10 mouse cellular contexts compared by ENCODE assay signal in the genomic region with DNA sequence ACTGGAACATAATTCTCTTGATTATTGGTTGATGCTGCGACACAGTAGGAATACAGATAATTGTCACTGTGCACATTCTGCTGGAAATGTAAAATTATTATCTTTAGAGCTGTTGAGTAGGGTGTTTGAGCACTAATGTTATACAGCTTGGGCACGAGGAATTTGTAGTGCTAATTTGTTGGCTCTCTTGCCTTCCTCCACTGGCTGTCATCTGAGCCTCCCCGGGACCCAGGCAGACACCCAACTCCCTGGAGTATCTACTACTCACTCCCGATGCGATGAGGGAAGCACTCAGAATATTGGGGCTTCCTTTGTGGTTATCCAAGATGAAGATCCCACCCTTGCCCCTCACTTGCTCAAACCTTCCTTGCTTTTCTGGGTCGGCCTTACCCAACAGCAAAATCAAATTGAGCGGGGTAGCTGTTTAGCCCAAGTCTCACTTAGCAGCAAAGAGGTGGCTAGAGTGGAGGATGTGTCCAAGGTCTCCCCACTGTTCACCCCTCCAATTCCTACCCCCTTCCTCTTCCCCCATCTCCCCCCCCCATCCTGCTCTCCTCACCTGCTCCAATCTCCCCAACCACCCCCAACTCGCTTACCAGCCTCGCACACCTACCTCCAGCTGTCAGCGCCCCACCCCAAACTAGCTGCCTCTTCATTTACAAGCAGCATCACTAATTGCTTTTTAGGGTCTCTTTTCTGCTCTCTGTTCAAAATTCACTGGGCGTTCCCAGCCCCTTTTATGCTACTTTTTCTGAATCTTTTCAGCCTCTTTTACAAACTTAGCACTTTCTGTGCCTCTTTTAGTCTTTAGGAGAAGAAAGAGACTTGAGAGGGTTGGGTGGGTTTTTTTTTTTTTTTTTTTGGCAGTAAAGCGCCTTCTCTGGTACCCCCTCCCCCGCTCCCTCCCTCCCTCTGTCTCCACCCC. TPM values are rescaled to one million over a fixed set of nuclear protein-coding genes. Genes with fewer than 3 reads are reported as not detected.
DNase-seq lines count a peak whose midpoint lies in the region; ATAC-seq and TF ChIP-seq lines count a peak whose summit lies in the region.
"Had no signal": no experiment of that assay in that cellular context is flagged by ENCODE, and none has a peak within 500 bp of the region (broad histone marks: within the 10 kb centered on the region; RNA-seq: fewer than 3 reads in every experiment).

No protein-coding gene starts in this region.

- WGBS in kidney, embryonic 16.5 days, result 24% methylated on average over 12 of the region's 13 CpGs
- WGBS in forebrain, embryonic 16.5 days, result 4% methylated on average over 13 of the region's 13 CpGs
- WGBS in midbrain, embryonic 12.5 days, result 14% methylated on average over 13 of the region's 13 CpGs

- H3K4me3 ChIP-seq in kidney, embryonic 16.5 days (ENCODE audit: low read length), result no peak overlapping the region
- no peak overlapping the region; the same call in none of the 2 replicates for H3K4me3 ChIP-seq in forebrain, embryonic 16.5 days (replicated peaks; ENCODE audit: low read length)
- no peak overlapping the region for H3K4me3 ChIP-seq in midbrain, embryonic 12.5 days
- no peak overlapping the region for H3K4me3 ChIP-seq in gastrocnemius, adult 2 months
- H3K4me3 ChIP-seq: heart, adult 2 months; liver, embryonic 13.5 days had no signal

- no peaks in the 10 kb centered on the region for H3K36me3 ChIP-seq in kidney, embryonic 16.5 days (ENCODE audit: insufficient read depth, low read length)
- no peaks in the 10 kb centered on the region for H3K36me3 ChIP-seq in forebrain, embryonic 16.5 days (ENCODE audit: control insufficient read depth, insufficient read depth)
- no peaks in the 10 kb centered on the region for H3K36me3 ChIP-seq in midbrain, embryonic 12.5 days
- H3K36me3 ChIP-seq: liver, embryonic 13.5 days had no signal

- ATAC-seq in kidney, embryonic 16.5 days (ENCODE audit: low FRiP score, low TSS enrichment), result no peak
- ATAC-seq in forebrain, embryonic 16.5 days, result peak; percentile 62
- peak; percentile 51 for ATAC-seq in midbrain, embryonic 12.5 days (ENCODE audit: low FRiP score, low read depth)

- no peak overlapping the region for H3K27ac ChIP-seq in kidney, embryonic 16.5 days (ENCODE audit: low read length)
- H3K27ac ChIP-seq in forebrain, embryonic 16.5 days (ENCODE audit: low read length), result peak overlapping the region; percentile 80
- H3K27ac ChIP-seq in midbrain, embryonic 12.5 days (replicated peaks), result peak overlapping the region; percentile 82
- H3K27ac ChIP-seq in gastrocnemius, adult 2 months, result no peak overlapping the region
- H3K27ac ChIP-seq: heart, adult 2 months; liver, embryonic 13.5 days had no signal

- no peaks in the 10 kb centered on the region for H3K4me1 ChIP-seq in kidney, embryonic 16.5 days (ENCODE audit: insufficient read depth, low read length)
- H3K4me1 ChIP-seq in forebrain, embryonic 16.5 days (replicated peaks; ENCODE audit: control insufficient read depth, insufficient read depth, low read length), result peaks cover 24% of the 10 kb centered on the region
- H3K4me1 ChIP-seq in midbrain, embryonic 12.5 days, result peaks cover 33% of the 10 kb centered on the region
- H3K4me1 ChIP-seq: liver, embryonic 13.5 days had no signal

- intact Hi-C loops in gastrocnemius, adult 2 months (cut with DNase I), result no loop called here

- no peak for DNase-seq in kidney, postnatal 25 days
- DNase-seq in brain, adult 2 months (ENCODE audit: low read depth, low spot score), result peak; percentile 39
- no peak for DNase-seq in adrenal gland, postnatal 10 days
- no peak for DNase-seq in urinary bladder, adult 2 months (ENCODE audit: low spot score)
- DNase-seq in gastrocnemius, adult 2 months, result no peak
- DNase-seq: heart, adult 2 months; liver, embryonic 13.5 days had no signal

- H3K27me3 ChIP-seq in kidney, embryonic 16.5 days (ENCODE audit: insufficient read depth, low read length), result no peaks in the 10 kb centered on the region
- no peaks in the 10 kb centered on the region for H3K27me3 ChIP-seq in forebrain, embryonic 16.5 days (replicated peaks; ENCODE audit: control insufficient read depth, insufficient read depth, low read length)
- no peaks in the 10 kb centered on the region for H3K27me3 ChIP-seq in midbrain, embryonic 12.5 days
- H3K27me3 ChIP-seq: liver, embryonic 13.5 days had no signal

- TF ChIP-seq CTCF in gastrocnemius, adult 2 months (IDR thresholded peaks at IDR 0.05), result no peak

- H3K9ac ChIP-seq in kidney, embryonic 16.5 days (replicated peaks; ENCODE audit: low read length), result no peak overlapping the region
- no peak overlapping the region for H3K9ac ChIP-seq in forebrain, embryonic 16.5 days (replicated peaks; ENCODE audit: low read depth, low read length)
- H3K9ac ChIP-seq in midbrain, embryonic 12.5 days (replicated peaks), result no peak overlapping the region
- H3K9ac ChIP-seq: liver, embryonic 13.5 days had no signal

- H3K9me3 ChIP-seq in kidney, embryonic 16.5 days (ENCODE audit: low read length), result no peaks in the 10 kb centered on the region
- H3K9me3 ChIP-seq in forebrain, embryonic 16.5 days (ENCODE audit: control insufficient read depth, low read length), result no peaks in the 10 kb centered on the region
- no peaks in the 10 kb centered on the region for H3K9me3 ChIP-seq in midbrain, embryonic 12.5 days
- H3K9me3 ChIP-seq: liver, embryonic 13.5 days had no signal

- H3K4me2 ChIP-seq in kidney, embryonic 16.5 days (replicated peaks; ENCODE audit: low read depth, low read length), result peak overlapping the region; percentile 24
- peak overlapping the region; percentile 49 for H3K4me2 ChIP-seq in forebrain, embryonic 16.5 days (ENCODE audit: low read length)
- peak overlapping the region; percentile 37 for H3K4me2 ChIP-seq in midbrain, embryonic 12.5 days (replicated peaks)
- H3K4me2 ChIP-seq: liver, embryonic 13.5 days had no signal

RNA-seq across cellular contexts. Expression of a gene that starts 46.4 kb away (rescaled TPM):
- polyA plus RNA-seq in kidney, embryonic 16.5 days (2015; fragmentation: Nextera tagmentation; extraction: Ambion mirVana), result 0.92 and 1.4 TPM in 2 replicates
- polyA plus RNA-seq in forebrain, embryonic 16.5 days (2015; fragmentation: Nextera tagmentation; extraction: Ambion mirVana), result 15.7 and 17.5 TPM in 2 replicates
- 113 and 124 TPM in 2 replicates for polyA plus RNA-seq in midbrain, embryonic 12.5 days (2016; fragmentation: Nextera tagmentation; extraction: Ambion mirVana)
- 1 to 10 TPM; 1.8 to 2.0 TPM for total RNA-seq in adrenal gland, postnatal 10 days (2021)
- 0.11 and 0.22 TPM in 2 replicates for polyA plus RNA-seq in urinary bladder, adult 2 months (2012; rRNA removed)
- total RNA-seq in gastrocnemius, adult 2 months (2021), result not detected
- polyA plus RNA-seq: liver, embryonic 13.5 days had no signal

Comparison
In these comparisons a context has a peak if more than half of its experiments do, and no peak if none do; other contexts are left out.
1. H3K27ac ChIP-seq: peak in forebrain, embryonic 16.5 days (single experiment) and midbrain, embryonic 12.5 days (single experiment); none in kidney, embryonic 16.5 days (single experiment) and gastrocnemius, adult 2 months (single experiment).
2. Peak in every context shown above with its lines, with median percentiles within 50 percentile points of each other: H3K4me2 ChIP-seq.